Mouse (Mus musculus): ENCODE results near the gene Rnh1. TPM values are rescaled to one million over a fixed set of nuclear protein-coding genes. Genes with fewer than 3 reads are reported as not detected.

The Rnh1 gene
- polyA plus RNA-seq, 1 experiment = 26.5 TPM

GRCm38 (mm10) chr7:141120605-141121004 lies 52.1 kb downstream of the Rnh1 start:
- Histone ChIP-seq H3K4me3 (replicated peaks) (no peak overlapping the region), H3K4me1 (peaks cover 70% of the 10 kb centered on the region), H3K27me3 (replicated peaks) (peaks cover 14% of the 10 kb centered on the region), H3K36me3 (replicated peaks; ENCODE audit: low read length) (no peaks in the 10 kb centered on the region), H3K9me3 (no peaks in the 10 kb centered on the region)
- no peak for TF ChIP-seq FLI1 (IDR thresholded peaks at IDR 0.05; ENCODE audit: low read length)
- TF ChIP-seq GATA1 (IDR thresholded peaks at IDR 0.05; ENCODE audit: borderline replicate concordance, low read length) = no peak

GRCm38 (mm10) chr7:141119487-141119886 lies 53.2 kb downstream of the Rnh1 start:
- TF ChIP-seq FLI1 (IDR thresholded peaks at IDR 0.05; ENCODE audit: low read length) = no peak
- no peak for TF ChIP-seq GATA1 (IDR thresholded peaks at IDR 0.05; ENCODE audit: borderline replicate concordance, low read length)
- H3K9me3 ChIP-seq = no peaks in the 10 kb centered on the region
- H3K36me3 ChIP-seq (replicated peaks; ENCODE audit: low read length) = no peaks in the 10 kb centered on the region
- no peak overlapping the region for H3K4me3 ChIP-seq (replicated peaks)
- peaks cover 15% of the 10 kb centered on the region for H3K27me3 ChIP-seq (replicated peaks)
- peaks cover 60% of the 10 kb centered on the region for H3K4me1 ChIP-seq

GRCm38 (mm10) chr7:141117636-141118035 lies 55.0 kb downstream of the Rnh1 start, which contains the start of gene Ano9:
Gene Ano9, minus strand, starts transcription at chr7:141117806.
- peaks cover 52% of the 10 kb centered on the region for H3K4me1 ChIP-seq
- peaks cover 18% of the 10 kb centered on the region for H3K27me3 ChIP-seq (replicated peaks)
- TF ChIP-seq GATA1 (IDR thresholded peaks at IDR 0.05; ENCODE audit: borderline replicate concordance, low read length) = no peak
- no peak for TF ChIP-seq FLI1 (IDR thresholded peaks at IDR 0.05; ENCODE audit: low read length)

GRCm38 (mm10) chr7:141115874-141116273 lies 56.8 kb downstream of the Rnh1 start:
- H3K4me3 ChIP-seq (replicated peaks) = no peak overlapping the region
- peaks cover 39% of the 10 kb centered on the region for H3K4me1 ChIP-seq
- no peak for TF ChIP-seq GATA1 (IDR thresholded peaks at IDR 0.05; ENCODE audit: borderline replicate concordance, low read length)
- TF ChIP-seq FLI1 (IDR thresholded peaks at IDR 0.05; ENCODE audit: low read length) = no peak
- H3K27me3 ChIP-seq (replicated peaks) = peaks cover 19% of the 10 kb centered on the region
- H3K36me3 ChIP-seq (replicated peaks; ENCODE audit: low read length) = no peaks in the 10 kb centered on the region
- H3K9me3 ChIP-seq = no peaks in the 10 kb centered on the region

More at GRCm38 (mm10) chr7:141117636-141118035, 55.0 kb downstream of the Rnh1 start, which contains the start of gene Ano9:
- H3K4me3 ChIP-seq (replicated peaks) = no peak within 1 kb of the TSS
- no peaks in the 10 kb centered on the region for H3K9me3 ChIP-seq
- no peaks in the 10 kb centered on the region for H3K36me3 ChIP-seq (replicated peaks; ENCODE audit: low read length)

Other genes with a start within 250 kb of the Rnh1 start
- 6.6 and 7.4 TPM in 2 replicates for gene Pgghg, start 231.5 kb downstream of the Rnh1 start, polyA plus RNA-seq (2012; ENCODE audit: insufficient read depth, low replicate concordance)
- not detected in 2 replicates for gene Ifitm5, start 222.6 kb downstream of the Rnh1 start, polyA plus RNA-seq (2012; ENCODE audit: insufficient read depth, low replicate concordance)
- not detected in 2 replicates for gene Gm45717, start 216.9 kb downstream of the Rnh1 start, polyA plus RNA-seq (2012; ENCODE audit: insufficient read depth, low replicate concordance)
- gene Ifitm2, start 216.9 kb downstream of the Rnh1 start, polyA plus RNA-seq (2012; ENCODE audit: insufficient read depth, low replicate concordance) = 93.8 and 722 TPM in 2 replicates
- 27.5 and 76.2 TPM in 2 replicates for gene Ifitm1, start 205.6 kb downstream of the Rnh1 start, polyA plus RNA-seq (2012; ENCODE audit: insufficient read depth, low replicate concordance)
- 28.6 and 151 TPM in 2 replicates for gene Ifitm3, start 162.1 kb downstream of the Rnh1 start, polyA plus RNA-seq (2012; ENCODE audit: insufficient read depth, low replicate concordance)
- gene Ifitm6, start 154.9 kb downstream of the Rnh1 start, polyA plus RNA-seq (2012; ENCODE audit: insufficient read depth, low replicate concordance) = 0.91 TPM in 1 of 2 replicates, not detected in the other
- not detected in 2 replicates for gene Gm17387, start 143.7 kb downstream of the Rnh1 start, polyA plus RNA-seq (2012; ENCODE audit: insufficient read depth, low replicate concordance)
- gene B4galnt4, start 111.8 kb downstream of the Rnh1 start, polyA plus RNA-seq (2012; ENCODE audit: insufficient read depth, low replicate concordance) = 11.5 and 17.3 TPM in 2 replicates
- gene Pkp3, start 94.6 kb downstream of the Rnh1 start, polyA plus RNA-seq (2012; ENCODE audit: insufficient read depth, low replicate concordance) = 2.5 and 3.0 TPM in 2 replicates
- gene Sigirr, start 72.3 kb downstream of the Rnh1 start, polyA plus RNA-seq (2012; ENCODE audit: insufficient read depth, low replicate concordance) = 41.8 and 92.9 TPM in 2 replicates
- gene Ano9, start 55.1 kb downstream of the Rnh1 start, polyA plus RNA-seq (2012; ENCODE audit: insufficient read depth, low replicate concordance) = not detected in 2 replicates
- 32.9 and 81.5 TPM in 2 replicates for gene Ptdss2, start 50.5 kb downstream of the Rnh1 start, polyA plus RNA-seq (2012; ENCODE audit: insufficient read depth, low replicate concordance)
- gene Hras, start 21.1 kb upstream of the Rnh1 start, polyA plus RNA-seq (2012; ENCODE audit: insufficient read depth, low replicate concordance) = 51.3 and 84.0 TPM in 2 replicates
- 12.2 and 18.5 TPM in 2 replicates for gene Lrrc56, start 21.3 kb upstream of the Rnh1 start, polyA plus RNA-seq (2012; ENCODE audit: insufficient read depth, low replicate concordance)
- gene Lmntd2, start 41.2 kb upstream of the Rnh1 start, polyA plus RNA-seq (2012; ENCODE audit: insufficient read depth, low replicate concordance) = 0.57 TPM in 1 of 2 replicates, not detected in the other
- gene Rassf7, start 43.0 kb upstream of the Rnh1 start, polyA plus RNA-seq (2012; ENCODE audit: insufficient read depth, low replicate concordance) = 3.6 and 11.1 TPM in 2 replicates
- 82.9 and 114 TPM in 2 replicates for gene Phrf1, start 55.9 kb upstream of the Rnh1 start, polyA plus RNA-seq (2012; ENCODE audit: insufficient read depth, low replicate concordance)
- 154 and 188 TPM in 2 replicates for gene Irf7, start 93.6 kb upstream of the Rnh1 start, polyA plus RNA-seq (2012; ENCODE audit: insufficient read depth, low replicate concordance)
- gene Cdhr5, start 103.9 kb upstream of the Rnh1 start, polyA plus RNA-seq (2012; ENCODE audit: insufficient read depth, low replicate concordance) = not detected in 2 replicates
- not detected in 2 replicates for gene Sct, start 106.3 kb upstream of the Rnh1 start, polyA plus RNA-seq (2012; ENCODE audit: insufficient read depth, low replicate concordance)
- 0.04 TPM in 1 of 2 replicates, not detected in the other for gene Drd4, start 119.1 kb upstream of the Rnh1 start, polyA plus RNA-seq (2012; ENCODE audit: insufficient read depth, low replicate concordance)
- gene Deaf1, start 154.8 kb upstream of the Rnh1 start, polyA plus RNA-seq (2012; ENCODE audit: insufficient read depth, low replicate concordance) = 52.9 and 121 TPM in 2 replicates
- gene Tmem80, start 154.9 kb upstream of the Rnh1 start, polyA plus RNA-seq (2012; ENCODE audit: insufficient read depth, low replicate concordance) = 12.3 and 27.1 TPM in 2 replicates
- 0.10 TPM in 1 of 2 replicates, not detected in the other for gene Eps8l2, start 166.0 kb upstream of the Rnh1 start, polyA plus RNA-seq (2012; ENCODE audit: insufficient read depth, low replicate concordance)
- 173 and 451 TPM in 2 replicates for gene Taldo1, start 219.3 kb upstream of the Rnh1 start, polyA plus RNA-seq (2012; ENCODE audit: insufficient read depth, low replicate concordance)
- gene Gatd1, start 241.3 kb upstream of the Rnh1 start, polyA plus RNA-seq (2012; ENCODE audit: insufficient read depth, low replicate concordance) = 11.1 TPM in 1 of 2 replicates, not detected in the other

Data from megakaryocyte, embryonic 14.5 days (primary cell).